Mouse (Mus musculus) neural tube, embryonic 11.5 days (tissue): Measurements from ENCODE around the gene Trmt5. TPM values are rescaled to one million over a fixed set of nuclear protein-coding genes. Genes with fewer than 3 reads are reported as not detected.

ENCODE experiments used
- polyA plus RNA-seq: library from polyadenylated mRNA; unstranded; fragments of >200 nt; fragmentation: Nextera tagmentation; extraction: Ambion mirVana; gene quantifications from 2 replicates; pipeline ENCODE4 v1.2.1, GENCODE M21; 2014

The Trmt5 gene
- polyA plus RNA-seq, 1 experiment from 2014 or later: 21.1 TPM

Other genes starting within 250 kb of the Trmt5 start
- gene Six1, start 232.8 kb downstream of the Trmt5 start, polyA plus RNA-seq: 32.7 and 34.9 TPM in 2 replicates
- gene Six4, start 173.3 kb downstream of the Trmt5 start, polyA plus RNA-seq: 8.5 and 9.7 TPM in 2 replicates
- 43.1 and 43.7 TPM in 2 replicates for gene Mnat1, start 163.0 kb downstream of the Trmt5 start, polyA plus RNA-seq
- gene Slc38a6, start 69 bp upstream of the Trmt5 start, polyA plus RNA-seq: 8.3 and 11.6 TPM in 2 replicates